Mouse (Mus musculus): ENCODE results near the gene Usp46. TPM values are rescaled to one million over a fixed set of nuclear protein-coding genes. Genes with fewer than 3 reads are reported as not detected.

The Usp46 gene
- polyA plus RNA-seq, 1 experiment from 2014 or later = 29.5 TPM

GRCm38 (mm10) chr5:74067346-74067745 lies 885 bp downstream of the Usp46 start:
- Histone ChIP-seq H3K4me1 (peaks cover 66% of the 10 kb centered on the region), H3K27me3 (replicated peaks) (no peaks in the 10 kb centered on the region), H3K4me2 (peak overlapping the region; percentile 97), H3K27ac (peak overlapping the region; percentile 93), H3K9me3 (replicated peaks) (no peaks in the 10 kb centered on the region), H3K4me3 (peak overlapping the region; percentile 80), H3K36me3 (no peaks in the 10 kb centered on the region; the same call in 1 of the 2 replicates), H3K9ac (peak overlapping the region; percentile 93)
- WGBS (ENCODE audit: insufficient replicate concordance) = 4% methylated on average over 4 of the region's 4 CpGs
- ATAC-seq = no peak

- Histone ChIP-seq H3K9ac (peak overlapping the region; percentile 93), H3K27me3 (replicated peaks) (no peaks in the 10 kb centered on the region), H3K4me2 (peak overlapping the region; percentile 97), H3K4me3 (peak overlapping the region; percentile 80), H3K36me3 (no peaks in the 10 kb centered on the region; the same call in 1 of the 2 replicates), H3K27ac (peak overlapping the region; percentile 93), H3K4me1 (peaks cover 74% of the 10 kb centered on the region), H3K9me3 (replicated peaks) (no peaks in the 10 kb centered on the region)
- ATAC-seq = no peak
- 26% methylated on average over 12 of the region's 12 CpGs for WGBS (ENCODE audit: insufficient replicate concordance)
Observed at GRCm38 (mm10) chr5:74066416-74067115, 1.7 kb downstream of the Usp46 start.

- 27% methylated on average over 11 of the region's 11 CpGs for WGBS (ENCODE audit: insufficient replicate concordance)
- Histone ChIP-seq H3K27me3 (replicated peaks) (no peaks in the 10 kb centered on the region), H3K4me2 (peak overlapping the region; percentile 97), H3K9ac (peak overlapping the region; percentile 93), H3K4me3 (peak overlapping the region; percentile 80), H3K4me1 (peaks cover 82% of the 10 kb centered on the region), H3K9me3 (replicated peaks) (no peaks in the 10 kb centered on the region), H3K27ac (peak overlapping the region; percentile 93), H3K36me3 (no peaks in the 10 kb centered on the region; the same call in 1 of the 2 replicates)
- peak; percentile 75 for ATAC-seq
Observed at GRCm38 (mm10) chr5:74065565-74066275, 2.5 kb downstream of the Usp46 start.

- peak; percentile 51 for ATAC-seq
- 21% methylated on average over 7 of the region's 7 CpGs for WGBS (ENCODE audit: insufficient replicate concordance)
Observed at GRCm38 (mm10) chr5:74064844-74065243, 3.4 kb downstream of the Usp46 start.

GRCm38 (mm10) chr5:74063226-74063747 lies 4.9 kb downstream of the Usp46 start:
- Histone ChIP-seq H3K4me1 (peaks cover 75% of the 10 kb centered on the region), H3K4me3 (peak overlapping the region; percentile 80), H3K27ac (peak overlapping the region; percentile 93), H3K27me3 (replicated peaks) (no peaks in the 10 kb centered on the region), H3K9me3 (replicated peaks) (no peaks in the 10 kb centered on the region), H3K36me3 (peaks cover 8% of the 10 kb centered on the region), H3K4me2 (peak overlapping the region; percentile 97), H3K9ac (peak overlapping the region; percentile 93)
- ATAC-seq = no peak
- 40% methylated on average over 5 of the region's 5 CpGs for WGBS (ENCODE audit: insufficient replicate concordance)

More at GRCm38 (mm10) chr5:74064844-74065243, 3.4 kb downstream of the Usp46 start:
- Histone ChIP-seq H3K9me3 (replicated peaks) (no peaks in the 10 kb centered on the region), H3K9ac (peak overlapping the region; percentile 93), H3K27ac (peak overlapping the region; percentile 93), H3K4me3 (peak overlapping the region; percentile 80), H3K27me3 (replicated peaks) (no peaks in the 10 kb centered on the region), H3K4me1 (peaks cover 82% of the 10 kb centered on the region), H3K4me2 (peak overlapping the region; percentile 97), H3K36me3 (peaks cover 4% of the 10 kb centered on the region; the same call in 1 of the 2 replicates)

GRCm38 (mm10) chr5:74062266-74062665 lies 6.0 kb downstream of the Usp46 start:
- H3K9ac ChIP-seq = peak overlapping the region; percentile 66
- peaks cover 70% of the 10 kb centered on the region for H3K4me1 ChIP-seq
- H3K4me2 ChIP-seq = peak overlapping the region; percentile 97
- H3K4me3 ChIP-seq = peak overlapping the region; percentile 80
- no peak for ATAC-seq
- 82% methylated on average over 7 of the region's 7 CpGs for WGBS (ENCODE audit: insufficient replicate concordance)
- H3K36me3 ChIP-seq = peaks cover 8% of the 10 kb centered on the region
- no peaks in the 10 kb centered on the region for H3K27me3 ChIP-seq (replicated peaks)
- no peaks in the 10 kb centered on the region for H3K9me3 ChIP-seq (replicated peaks)
- H3K27ac ChIP-seq = peak overlapping the region; percentile 93

GRCm38 (mm10) chr5:74061408-74062047 lies 6.7 kb downstream of the Usp46 start:
- Histone ChIP-seq H3K9me3 (replicated peaks) (no peaks in the 10 kb centered on the region), H3K4me1 (peaks cover 63% of the 10 kb centered on the region), H3K27me3 (replicated peaks) (no peaks in the 10 kb centered on the region), H3K27ac (no peak overlapping the region), H3K9ac (no peak overlapping the region), H3K4me3 (no peak overlapping the region), H3K4me2 (peak overlapping the region; percentile 23; the same call in 1 of the 2 replicates), H3K36me3 (peaks cover 12% of the 10 kb centered on the region)
- WGBS (ENCODE audit: insufficient replicate concordance) = 88% methylated on average over 18 of the region's 18 CpGs
- no peak for ATAC-seq

- Histone ChIP-seq H3K4me1 (peaks cover 23% of the 10 kb centered on the region), H3K4me3 (no peak overlapping the region), H3K27ac (no peak overlapping the region), H3K4me2 (no peak overlapping the region), H3K36me3 (peaks cover 76% of the 10 kb centered on the region), H3K27me3 (replicated peaks) (no peaks in the 10 kb centered on the region), H3K9ac (no peak overlapping the region), H3K9me3 (replicated peaks) (no peaks in the 10 kb centered on the region)
- WGBS (ENCODE audit: insufficient replicate concordance) = 88% methylated on average over 15 of the region's 15 CpGs
- ATAC-seq = no peak
Observed at GRCm38 (mm10) chr5:74052171-74052909, 15.9 kb downstream of the Usp46 start.

GRCm38 (mm10) chr5:74051394-74052170 lies 16.6 kb downstream of the Usp46 start:
- Histone ChIP-seq H3K9me3 (replicated peaks) (no peaks in the 10 kb centered on the region), H3K27me3 (replicated peaks) (no peaks in the 10 kb centered on the region), H3K9ac (no peak overlapping the region), H3K27ac (no peak overlapping the region), H3K4me3 (no peak overlapping the region), H3K4me2 (no peak overlapping the region), H3K4me1 (peaks cover 23% of the 10 kb centered on the region), H3K36me3 (peaks cover 79% of the 10 kb centered on the region)
- 90% methylated on average over 23 of the region's 23 CpGs for WGBS (ENCODE audit: insufficient replicate concordance)
- ATAC-seq = no peak

- Histone ChIP-seq H3K4me2 (no peak overlapping the region), H3K9ac (no peak overlapping the region), H3K9me3 (replicated peaks) (no peaks in the 10 kb centered on the region), H3K4me1 (peaks cover 25% of the 10 kb centered on the region), H3K4me3 (no peak overlapping the region), H3K27me3 (replicated peaks) (no peaks in the 10 kb centered on the region), H3K36me3 (peaks cover 77% of the 10 kb centered on the region), H3K27ac (no peak overlapping the region)
- peak; percentile 76 for ATAC-seq
- 88% methylated on average over 2 of the region's 2 CpGs for WGBS (ENCODE audit: insufficient replicate concordance)
Observed at GRCm38 (mm10) chr5:74050903-74051302, 17.3 kb downstream of the Usp46 start.
